Comparison of ENCODE assay signal across 8 mouse cellular contexts in genomic region chr10:126978277-126978994, GRCm38 (mm10). TPM values are rescaled to one million over a fixed set of nuclear protein-coding genes. Genes with fewer than 3 reads are reported as not detected.
DNase-seq lines count a peak whose midpoint lies in the region; ATAC-seq and TF ChIP-seq lines count a peak whose summit lies in the region.

Gene Ctdsp2 (plus strand): TSS chr10:126978717.

- POLR2A ChIA-PET in Patski (lab: Charles Lee) = interaction anchor here (0.9 to 1.0 kb wide), 2 partner anchors 13 to 16 kb away, joined by 3 to 4 read pairs; no protein-coding TSS in a partner anchor

- no peaks in the 10 kb centered on the region for H3K27me3 ChIP-seq in Patski
- H3K27me3 ChIP-seq in hindbrain, embryonic 13.5 days = peaks cover 38% of the 10 kb centered on the region

- peak within 1 kb of the TSS; percentile 100 for H3K27ac ChIP-seq in hindbrain, embryonic 13.5 days

- peak within 1 kb of the TSS; percentile 96 for H3K4me2 ChIP-seq in hindbrain, embryonic 13.5 days

- peaks cover 43% of the 10 kb centered on the region for H3K4me1 ChIP-seq in hindbrain, embryonic 13.5 days (replicated peaks)

- under 1% methylated on average over 48 of the region's 56 CpGs for WGBS in hindbrain, embryonic 13.5 days

- in situ Hi-C loops in Patski (cut with MboI; ENCODE audit: low pct_unique_long_range_greater_than_20kb) = no loop called here

- no peak for TF ChIP-seq CTCF in Patski (IDR thresholded peaks at IDR 0.05)

- no peaks in the 10 kb centered on the region for H3K36me3 ChIP-seq in hindbrain, embryonic 13.5 days

- ATAC-seq in Patski = peak; percentile 87
- peak; percentile 92 for ATAC-seq in hindbrain, embryonic 13.5 days (ENCODE audit: low FRiP score)

- H3K9me3 ChIP-seq in hindbrain, embryonic 13.5 days = no peaks in the 10 kb centered on the region

- peak within 1 kb of the TSS; percentile 93 for H3K4me3 ChIP-seq in hindbrain, embryonic 13.5 days

- CTCF ChIA-PET in Patski (lab: Charles Lee) = no interaction called here

- H3K9ac ChIP-seq in hindbrain, embryonic 13.5 days = peak within 1 kb of the TSS; percentile 95

- peak; percentile 88 for DNase-seq in Patski (ENCODE audit: low read depth, low spot score)
- DNase-seq in cerebellum, postnatal 14 days = peak; percentile 100
- peak; percentile 98 to 99 for DNase-seq in frontal cortex, postnatal 14 days (ENCODE audit: low spot score in 2 of 2)
- DNase-seq in layer of hippocampus, postnatal 25 days (ENCODE audit: extremely low spot score in 1 of 2, low spot score in 1 of 2) = peak; percentile 98
- DNase-seq in lung, postnatal 25 days (ENCODE audit: low spot score) = peak; percentile 100
- peak; percentile 100 for DNase-seq in retina, embryonic 14.5 days (ENCODE audit: low spot score)
- DNase-seq in thymus, postnatal 4 days = peak; percentile 99

RNA-seq across cellular contexts. Expression of gene Ctdsp2, which starts in this region (rescaled TPM):
- 101 TPM for polyA plus RNA-seq in Patski (2021)
- polyA plus RNA-seq in hindbrain, embryonic 13.5 days (2015; fragmentation: Nextera tagmentation; extraction: Ambion mirVana) = 18.9 and 19.8 TPM in 2 replicates
- 100 to 1,000 TPM in 1 of 2 experiments, 10 to 100 TPM in 1; 98.6 to 118 TPM for total RNA-seq in layer of hippocampus, postnatal 25 days (2021)

Comparison
In these comparisons a context has a peak if more than half of its experiments do, and no peak if none do; other contexts are left out.
1. Peak in every context shown above with its lines: DNase-seq, ATAC-seq, H3K4me3 ChIP-seq and H3K27ac ChIP-seq.